Mouse (Mus musculus): Measurements from ENCODE around the gene Gpr87. TPM values are rescaled to one million over a fixed set of nuclear protein-coding genes. Genes with fewer than 3 reads are reported as not detected.

The Gpr87 gene
- polyA plus RNA-seq, 1 experiment from 2014 or later, result 39.1 TPM

- Histone ChIP-seq H3K4me3 (no peak overlapping the region), H3K36me3 (no peaks in the 10 kb centered on the region), H3K27me3 (no peaks in the 10 kb centered on the region), H3K9me3 (no peaks in the 10 kb centered on the region), H3K4me1 (no peaks in the 10 kb centered on the region), H3K27ac (no peak overlapping the region), H3K4me2 (no peak overlapping the region), H3K9ac (no peak overlapping the region)
- WGBS, result 59% methylated on average over 5 of the region's 5 CpGs
- ATAC-seq (ENCODE audit: insufficient number of reproducible peaks, low FRiP score, low TSS enrichment, low read depth), result no peak; the same call in 1 of the 2 replicates
Measured at GRCm38 (mm10) chr3:59181134-59181533, 13.8 kb downstream of the Gpr87 start.

GRCm38 (mm10) chr3:59176871-59177270 lies 18.0 kb downstream of the Gpr87 start:
- no peaks in the 10 kb centered on the region for H3K27me3 ChIP-seq
- H3K4me1 ChIP-seq, result no peaks in the 10 kb centered on the region
- H3K4me3 ChIP-seq, result no peak overlapping the region
- H3K36me3 ChIP-seq, result no peaks in the 10 kb centered on the region
- WGBS, result 69% methylated on average over 5 of the region's 5 CpGs
- no peak overlapping the region for H3K4me2 ChIP-seq
- H3K9ac ChIP-seq, result no peak overlapping the region
- no peak for ATAC-seq (ENCODE audit: insufficient number of reproducible peaks, low FRiP score, low TSS enrichment, low read depth)
- H3K27ac ChIP-seq, result no peak overlapping the region
- H3K9me3 ChIP-seq, result no peaks in the 10 kb centered on the region

GRCm38 (mm10) chr3:59175234-59175633 lies 19.7 kb downstream of the Gpr87 start:
- Histone ChIP-seq H3K9me3 (no peaks in the 10 kb centered on the region), H3K4me3 (no peak overlapping the region), H3K9ac (no peak overlapping the region), H3K4me1 (no peaks in the 10 kb centered on the region), H3K36me3 (no peaks in the 10 kb centered on the region), H3K4me2 (no peak overlapping the region), H3K27ac (no peak overlapping the region), H3K27me3 (no peaks in the 10 kb centered on the region)
- WGBS, result 25% methylated on average over 5 of the region's 5 CpGs
- ATAC-seq (ENCODE audit: insufficient number of reproducible peaks, low FRiP score, low TSS enrichment, low read depth), result no peak

- no peaks in the 10 kb centered on the region for H3K27me3 ChIP-seq
- no peak overlapping the region for H3K4me3 ChIP-seq
- H3K4me2 ChIP-seq, result no peak overlapping the region
- H3K9me3 ChIP-seq, result no peaks in the 10 kb centered on the region
- no peak overlapping the region for H3K27ac ChIP-seq
- no peak for ATAC-seq (ENCODE audit: insufficient number of reproducible peaks, low FRiP score, low TSS enrichment, low read depth)
- H3K36me3 ChIP-seq, result no peaks in the 10 kb centered on the region
- H3K4me1 ChIP-seq, result no peaks in the 10 kb centered on the region
- whole genome bisulfite sequencing, result 75% methylated on average over 6 of the region's 6 CpGs
- no peak overlapping the region for H3K9ac ChIP-seq
Measured at GRCm38 (mm10) chr3:59174426-59175154, 20.3 kb downstream of the Gpr87 start.

GRCm38 (mm10) chr3:59169921-59170627 lies 24.8 kb downstream of the Gpr87 start:
- Histone ChIP-seq H3K27me3 (no peaks in the 10 kb centered on the region), H3K9me3 (no peaks in the 10 kb centered on the region), H3K36me3 (no peaks in the 10 kb centered on the region), H3K27ac (no peak overlapping the region), H3K9ac (no peak overlapping the region), H3K4me2 (no peak overlapping the region), H3K4me3 (no peak overlapping the region), H3K4me1 (no peaks in the 10 kb centered on the region)
- ATAC-seq (ENCODE audit: insufficient number of reproducible peaks, low FRiP score, low TSS enrichment, low read depth), result no peak
- WGBS, result 46% methylated on average over 2 of the region's 2 CpGs

- 52% methylated on average over 4 of the region's 4 CpGs for WGBS
- no peak overlapping the region for H3K9ac ChIP-seq
- H3K36me3 ChIP-seq, result no peaks in the 10 kb centered on the region
- H3K27ac ChIP-seq, result no peak overlapping the region
- ATAC-seq (ENCODE audit: insufficient number of reproducible peaks, low FRiP score, low TSS enrichment, low read depth), result no peak
- no peaks in the 10 kb centered on the region for H3K9me3 ChIP-seq
- H3K4me2 ChIP-seq, result no peak overlapping the region
- no peaks in the 10 kb centered on the region for H3K4me1 ChIP-seq
- no peaks in the 10 kb centered on the region for H3K27me3 ChIP-seq
- no peak overlapping the region for H3K4me3 ChIP-seq
Measured at GRCm38 (mm10) chr3:59169215-59169614, 25.7 kb downstream of the Gpr87 start.

- no peaks in the 10 kb centered on the region for H3K36me3 ChIP-seq
- ATAC-seq (ENCODE audit: insufficient number of reproducible peaks, low FRiP score, low TSS enrichment, low read depth), result no peak
- H3K4me1 ChIP-seq, result no peaks in the 10 kb centered on the region
- H3K27ac ChIP-seq, result no peak overlapping the region
- H3K9me3 ChIP-seq, result no peaks in the 10 kb centered on the region
- H3K27me3 ChIP-seq, result no peaks in the 10 kb centered on the region
- no peak overlapping the region for H3K4me3 ChIP-seq
- H3K4me2 ChIP-seq, result no peak overlapping the region
- 80% methylated on average over 6 of the region's 6 CpGs for WGBS
- no peak overlapping the region for H3K9ac ChIP-seq
Measured at GRCm38 (mm10) chr3:59168476-59168875, 26.4 kb downstream of the Gpr87 start.

GRCm38 (mm10) chr3:59167417-59168054 lies 27.4 kb downstream of the Gpr87 start:
- H3K27ac ChIP-seq, result no peak overlapping the region
- ATAC-seq (ENCODE audit: insufficient number of reproducible peaks, low FRiP score, low TSS enrichment, low read depth), result no peak
- H3K9ac ChIP-seq, result no peak overlapping the region
- no peaks in the 10 kb centered on the region for H3K36me3 ChIP-seq
- WGBS, result 67% methylated on average over 2 of the region's 2 CpGs
- H3K27me3 ChIP-seq, result no peaks in the 10 kb centered on the region
- no peaks in the 10 kb centered on the region for H3K9me3 ChIP-seq
- no peaks in the 10 kb centered on the region for H3K4me1 ChIP-seq
- H3K4me3 ChIP-seq, result no peak overlapping the region
- no peak overlapping the region for H3K4me2 ChIP-seq

GRCm38 (mm10) chr3:59160465-59160864 lies 34.4 kb downstream of the Gpr87 start:
- no peaks in the 10 kb centered on the region for H3K27me3 ChIP-seq
- H3K9me3 ChIP-seq, result no peaks in the 10 kb centered on the region
- 69% methylated on average over 1 of the region's 1 CpGs for WGBS
- H3K9ac ChIP-seq, result no peak overlapping the region
- no peak overlapping the region for H3K4me2 ChIP-seq
- H3K36me3 ChIP-seq, result no peaks in the 10 kb centered on the region
- no peak for ATAC-seq (ENCODE audit: insufficient number of reproducible peaks, low FRiP score, low TSS enrichment, low read depth)
- H3K4me1 ChIP-seq, result no peaks in the 10 kb centered on the region
- H3K4me3 ChIP-seq, result no peak overlapping the region
- no peak overlapping the region for H3K27ac ChIP-seq

GRCm38 (mm10) chr3:59157048-59157447 lies 37.9 kb downstream of the Gpr87 start:
- H3K4me1 ChIP-seq, result no peaks in the 10 kb centered on the region
- H3K27me3 ChIP-seq, result no peaks in the 10 kb centered on the region
- H3K9ac ChIP-seq, result no peak overlapping the region
- ATAC-seq (ENCODE audit: insufficient number of reproducible peaks, low FRiP score, low TSS enrichment, low read depth), result no peak
- 93% methylated on average over 5 of the region's 5 CpGs for WGBS
- no peaks in the 10 kb centered on the region for H3K9me3 ChIP-seq
- H3K27ac ChIP-seq, result no peak overlapping the region
- H3K4me3 ChIP-seq, result no peak overlapping the region
- no peak overlapping the region for H3K4me2 ChIP-seq
- H3K36me3 ChIP-seq, result no peaks in the 10 kb centered on the region

GRCm38 (mm10) chr3:59155404-59155803 lies 39.5 kb downstream of the Gpr87 start:
- Histone ChIP-seq H3K9me3 (no peaks in the 10 kb centered on the region), H3K4me1 (no peaks in the 10 kb centered on the region), H3K4me2 (no peak overlapping the region), H3K9ac (no peak overlapping the region), H3K36me3 (no peaks in the 10 kb centered on the region), H3K4me3 (no peak overlapping the region), H3K27me3 (no peaks in the 10 kb centered on the region), H3K27ac (no peak overlapping the region)
- no peak for ATAC-seq (ENCODE audit: insufficient number of reproducible peaks, low FRiP score, low TSS enrichment, low read depth)
- WGBS, result 92% methylated on average over 6 of the region's 6 CpGs

GRCm38 (mm10) chr3:59154888-59155287 lies 40.0 kb downstream of the Gpr87 start:
- ATAC-seq (ENCODE audit: insufficient number of reproducible peaks, low FRiP score, low TSS enrichment, low read depth), result no peak
- no peaks in the 10 kb centered on the region for H3K36me3 ChIP-seq
- no peaks in the 10 kb centered on the region for H3K9me3 ChIP-seq
- H3K4me2 ChIP-seq, result no peak overlapping the region
- WGBS, result 54% methylated on average over 2 of the region's 2 CpGs
- no peaks in the 10 kb centered on the region for H3K27me3 ChIP-seq
- no peak overlapping the region for H3K27ac ChIP-seq
- H3K4me3 ChIP-seq, result no peak overlapping the region
- H3K9ac ChIP-seq, result no peak overlapping the region
- no peaks in the 10 kb centered on the region for H3K4me1 ChIP-seq

Data from limb, embryonic 15.5 days (tissue).